In the genomic region with DNA sequence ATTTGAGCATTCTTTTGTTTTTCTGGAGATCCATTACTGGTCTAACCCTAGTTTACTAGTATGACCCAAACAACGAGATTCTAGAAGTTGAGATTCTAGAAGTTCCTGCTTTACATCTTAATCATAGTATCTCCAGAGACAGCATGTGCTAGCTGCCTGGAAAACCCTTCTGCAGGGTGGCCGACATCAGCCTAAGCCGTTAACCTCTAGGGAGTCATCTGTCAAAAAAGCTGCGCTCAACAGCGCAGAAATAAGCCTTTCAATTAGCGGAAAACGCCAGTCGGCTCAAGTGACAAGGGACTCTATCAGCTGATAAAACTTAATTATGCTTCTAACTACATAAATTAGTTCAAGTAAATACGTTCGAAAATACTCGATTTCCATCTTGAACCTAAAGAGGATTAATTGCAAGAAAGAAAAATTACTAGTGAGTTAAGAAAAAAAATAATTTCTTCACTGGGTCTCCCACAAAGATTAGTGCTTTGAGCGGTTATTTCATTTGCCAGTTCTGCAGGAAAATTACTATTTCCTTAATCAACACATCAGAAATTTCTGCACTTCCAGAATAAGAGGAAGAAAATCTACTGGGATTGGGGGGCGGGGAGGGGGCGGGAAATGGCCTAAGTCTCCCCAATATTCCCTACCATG, we compare ENCODE assay signal across 7 mouse cellular contexts. TPM values are rescaled to one million over a fixed set of nuclear protein-coding genes. Genes with fewer than 3 reads are reported as not detected.
A peak's percentile ranks its signal among the peaks of the same experiment; 100 is the strongest.
DNase-seq lines count a peak whose midpoint lies in the region; ATAC-seq lines count a peak whose summit lies in the region.

No protein-coding gene starts in this region.

- peaks cover 31% of the 10 kb centered on the region for H3K4me1 ChIP-seq in embryonic facial prominence, embryonic 14.5 days (ENCODE audit: control insufficient read depth, insufficient read depth, low read length)
- H3K4me1 ChIP-seq in hindbrain, embryonic 13.5 days (replicated peaks): peaks cover 42% of the 10 kb centered on the region
- H3K4me1 ChIP-seq in liver, embryonic 15.5 days (replicated peaks): peaks cover 54% of the 10 kb centered on the region

- H3K4me3 ChIP-seq in embryonic facial prominence, embryonic 14.5 days (ENCODE audit: low read depth, low read length): peak overlapping the region; percentile 26
- peak overlapping the region; percentile 34 for H3K4me3 ChIP-seq in hindbrain, embryonic 13.5 days
- H3K4me3 ChIP-seq in liver, embryonic 15.5 days (replicated peaks): peak overlapping the region; percentile 54

- 0 out of 2 replicates have a peak, but pooled peaks cover 4% of the 10 kb centered on the region for H3K9me3 ChIP-seq in embryonic facial prominence, embryonic 14.5 days (ENCODE audit: control insufficient read depth, low read length)
- H3K9me3 ChIP-seq in hindbrain, embryonic 13.5 days: no peaks in the 10 kb centered on the region
- no peaks in the 10 kb centered on the region for H3K9me3 ChIP-seq in liver, embryonic 15.5 days (replicated peaks)

- peak overlapping the region; percentile 54 for H3K4me2 ChIP-seq in embryonic facial prominence, embryonic 14.5 days (ENCODE audit: low read depth, low read length)
- peak overlapping the region; percentile 62 for H3K4me2 ChIP-seq in hindbrain, embryonic 13.5 days
- peak overlapping the region; percentile 74 for H3K4me2 ChIP-seq in liver, embryonic 15.5 days

- H3K27me3 ChIP-seq in embryonic facial prominence, embryonic 14.5 days (replicated peaks; ENCODE audit: control insufficient read depth, insufficient read depth, low read length): no peaks in the 10 kb centered on the region
- no peaks in the 10 kb centered on the region for H3K27me3 ChIP-seq in hindbrain, embryonic 13.5 days
- no peaks in the 10 kb centered on the region for H3K27me3 ChIP-seq in liver, embryonic 15.5 days

- H3K36me3 ChIP-seq in embryonic facial prominence, embryonic 14.5 days (ENCODE audit: control insufficient read depth, insufficient read depth, low read length): no peaks in the 10 kb centered on the region
- H3K36me3 ChIP-seq in hindbrain, embryonic 13.5 days: no peaks in the 10 kb centered on the region
- H3K36me3 ChIP-seq in liver, embryonic 15.5 days (replicated peaks): no peaks in the 10 kb centered on the region

- DNase-seq in A20 (ENCODE audit: low read depth, low spot score): peak; percentile 87
- peak; percentile 66 for DNase-seq in CD4-positive, CD25-positive, alpha-beta regulatory T cell, adult 2 months (ENCODE audit: low read depth, low spot score)
- peak; percentile 89 for DNase-seq in embryonic facial prominence, embryonic 14.5 days (ENCODE audit: low spot score)
- DNase-seq in retina, postnatal 7 days (ENCODE audit: low read depth, low spot score): peak; percentile 25

- peak; percentile 19; the same call in 1 of the 2 replicates for ATAC-seq in embryonic facial prominence, embryonic 14.5 days (ENCODE audit: low read depth)
- ATAC-seq in hindbrain, embryonic 13.5 days (ENCODE audit: low FRiP score): no peak
- no peak for ATAC-seq in liver, embryonic 15.5 days (ENCODE audit: insufficient read depth)
- ATAC-seq in activated CD4-positive, CD25-positive, alpha-beta regulatory T cell, adult 4 months: no peak

- peak overlapping the region; percentile 51 for H3K9ac ChIP-seq in embryonic facial prominence, embryonic 14.5 days (ENCODE audit: low read depth, low read length)
- peak overlapping the region; percentile 49 for H3K9ac ChIP-seq in hindbrain, embryonic 13.5 days
- H3K9ac ChIP-seq in liver, embryonic 15.5 days: peak overlapping the region; percentile 50

- WGBS in embryonic facial prominence, embryonic 14.5 days: under 1% methylated on average over 14 of the region's 14 CpGs
- WGBS in hindbrain, embryonic 13.5 days: under 1% methylated on average over 14 of the region's 14 CpGs
- WGBS in liver, embryonic 15.5 days (ENCODE audit: insufficient replicate concordance): under 1% methylated on average over 14 of the region's 14 CpGs

- peak overlapping the region; percentile 94 for H3K27ac ChIP-seq in embryonic facial prominence, embryonic 14.5 days (replicated peaks; ENCODE audit: low read depth, low read length)
- peak overlapping the region; percentile 92 for H3K27ac ChIP-seq in hindbrain, embryonic 13.5 days
- H3K27ac ChIP-seq in liver, embryonic 15.5 days (replicated peaks): peak overlapping the region; percentile 82

RNA-seq across cellular contexts. Expression of gene Chd2, which starts 53.0 kb away (rescaled TPM):
- 39.5 and 54.6 TPM in 2 replicates for polyA plus RNA-seq in embryonic facial prominence, embryonic 14.5 days (2014; fragmentation: Nextera tagmentation; extraction: Ambion mirVana)
- polyA plus RNA-seq in hindbrain, embryonic 13.5 days (2015; fragmentation: Nextera tagmentation; extraction: Ambion mirVana): 44.7 and 53.5 TPM in 2 replicates
- 20.1 and 22.1 TPM in 2 replicates for polyA plus RNA-seq in liver, embryonic 15.5 days (2015; fragmentation: Nextera tagmentation; extraction: Ambion mirVana)
- 100 to 1,000 TPM; 136 to 151 TPM for polyA plus RNA-seq in activated CD4-positive, CD25-positive, alpha-beta regulatory T cell, adult 4 months (2017; shearing (Covaris generic))

Comparison
In these comparisons a context has a peak if more than half of its experiments do, and no peak if none do; other contexts are left out.
1. DNase-seq: peak in every context shown above with its lines; median percentile 89 in embryonic facial prominence, embryonic 14.5 days; 87 in A20; 66 in CD4-positive, CD25-positive, alpha-beta regulatory T cell, adult 2 months; 25 in retina, postnatal 7 days.